Mouse (Mus musculus) embryonic facial prominence, embryonic 15.5 days (tissue): ENCODE results near the gene Cib3. TPM values are rescaled to one million over a fixed set of nuclear protein-coding genes. Genes with fewer than 3 reads are reported as not detected.
A peak's percentile ranks its signal among the peaks of the same experiment; 100 is the strongest.

ENCODE experiments used
- ATAC-seq: fragments of 200-750 bp; cut with Nextera tagmentation; 2 replicates; pipeline ENCODE4 v1.8.0; 2017; ENCODE audit warnings: low read depth, moderate TSS enrichment; ENCODE audit not compliant: insufficient number of reproducible peaks, low FRiP score, low TSS enrichment
- H3K27ac ChIP-seq: fragments of 300-500 bp; sonication (generic); replicated peaks from 2 replicates; pipeline ENCODE4 v1.5.1; 2015; ENCODE audit warnings: mild to moderate bottlenecking, inconsistent platforms
- H3K27me3 ChIP-seq: fragments of 300-500 bp; sonication (generic); 2 replicates; pipeline ENCODE4 v1.6.1; 2015; ENCODE audit warnings: inconsistent platforms
- H3K36me3 ChIP-seq: fragments of 300-500 bp; sonication (generic); 2 replicates; pipeline ENCODE4 v1.6.1; 2015; ENCODE audit warnings: mild to moderate bottlenecking, inconsistent platforms
- H3K4me1 ChIP-seq: fragments of 300-500 bp; sonication (generic); 2 replicates; pipeline ENCODE4 v1.6.1; 2015; ENCODE audit warnings: inconsistent platforms
- H3K4me2 ChIP-seq: fragments of 300-500 bp; sonication (generic); replicated peaks from 2 replicates; pipeline ENCODE4 v1.6.1; 2015; ENCODE audit warnings: mild to moderate bottlenecking, inconsistent platforms
- H3K4me3 ChIP-seq: fragments of 300-500 bp; sonication (generic); replicated peaks from 2 replicates; pipeline ENCODE4 v1.5.1; 2015; ENCODE audit warnings: mild to moderate bottlenecking, inconsistent platforms
- H3K9ac ChIP-seq: fragments of 300-500 bp; sonication (generic); 2 replicates; pipeline ENCODE4 v1.6.1; 2015; ENCODE audit warnings: inconsistent platforms
- H3K9me3 ChIP-seq: fragments of 300-500 bp; sonication (generic); replicated peaks from 2 replicates; pipeline ENCODE4 v1.6.1; 2016; ENCODE audit warnings: inconsistent platforms
- WGBS: fragments of 180-500 bp; shearing (Covaris S2); methylation state at CpG from one replicate; pipeline ENCODE4 v1.1.7; 2015; 5-methylcytosine and 5-hydroxymethylcytosine counted together
- polyA plus RNA-seq: library from polyadenylated mRNA; unstranded; fragments of >200 nt; fragmentation: Nextera tagmentation; extraction: Ambion mirVana; gene quantifications from 2 replicates; pipeline ENCODE4 v1.2.1, GENCODE M21; 2015

Gene Cib3
- polyA plus RNA-seq, 1 experiment from 2014 or later, result 0.31 TPM

GRCm38 (mm10) chr8:72210222-72210621 lies 2.4 kb downstream of the Cib3 start:
- WGBS, result 69% methylated on average over 4 of the region's 4 CpGs

GRCm38 (mm10) chr8:72208582-72208981 lies 4.1 kb downstream of the Cib3 start:
- no peak for ATAC-seq
- Histone ChIP-seq H3K27me3 (no peaks in the 10 kb centered on the region), H3K4me1 (no peaks in the 10 kb centered on the region), H3K4me3 (no peak overlapping the region), H3K27ac (no peak overlapping the region), H3K4me2 (no peak overlapping the region), H3K9me3 (0 out of 2 replicates have a peak, but pooled peaks cover 4% of the 10 kb centered on the region), H3K36me3 (no peaks in the 10 kb centered on the region), H3K9ac (no peak overlapping the region)
- WGBS, result 81% methylated on average over 1 of the region's 1 CpGs

More at GRCm38 (mm10) chr8:72210222-72210621, 2.4 kb downstream of the Cib3 start:
- H3K9me3 ChIP-seq, result no peaks in the 10 kb centered on the region
- no peak overlapping the region for H3K27ac ChIP-seq
- no peaks in the 10 kb centered on the region for H3K36me3 ChIP-seq
- H3K9ac ChIP-seq, result no peak overlapping the region
- 0 out of 2 replicates have a peak, but pooled peaks cover 2% of the 10 kb centered on the region for H3K27me3 ChIP-seq
- H3K4me2 ChIP-seq, result no peak overlapping the region
- no peak for ATAC-seq
- no peak overlapping the region for H3K4me3 ChIP-seq
- no peaks in the 10 kb centered on the region for H3K4me1 ChIP-seq

GRCm38 (mm10) chr8:72197997-72198396 lies 14.6 kb downstream of the Cib3 start:
- Histone ChIP-seq H3K4me1 (no peaks in the 10 kb centered on the region), H3K9ac (no peak overlapping the region), H3K27ac (no peak overlapping the region), H3K27me3 (no peaks in the 10 kb centered on the region), H3K9me3 (peaks cover 8% of the 10 kb centered on the region; the same call in 1 of the 2 replicates), H3K4me3 (no peak overlapping the region), H3K36me3 (no peaks in the 10 kb centered on the region), H3K4me2 (no peak overlapping the region)
- ATAC-seq, result peak; percentile 43; the same call in 1 of the 2 replicates
- WGBS, result 59% methylated on average over 8 of the region's 8 CpGs

- ATAC-seq, result no peak
- no peaks in the 10 kb centered on the region for H3K36me3 ChIP-seq
- H3K4me3 ChIP-seq, result no peak overlapping the region
Observed at GRCm38 (mm10) chr8:72192065-72192464, 20.6 kb downstream of the Cib3 start.

GRCm38 (mm10) chr8:72190215-72190539 lies 22.5 kb downstream of the Cib3 start:
- Histone ChIP-seq H3K27me3 (no peaks in the 10 kb centered on the region), H3K36me3 (no peaks in the 10 kb centered on the region), H3K27ac (no peak overlapping the region), H3K9me3 (no peaks in the 10 kb centered on the region), H3K4me2 (no peak overlapping the region), H3K4me1 (no peaks in the 10 kb centered on the region), H3K9ac (no peak overlapping the region), H3K4me3 (no peak overlapping the region)
- WGBS, result 69% methylated on average over 2 of the region's 2 CpGs
- no peak for ATAC-seq

More at GRCm38 (mm10) chr8:72192065-72192464, 20.6 kb downstream of the Cib3 start:
- Histone ChIP-seq H3K4me2 (no peak overlapping the region), H3K9ac (no peak overlapping the region), H3K27ac (no peak overlapping the region), H3K27me3 (no peaks in the 10 kb centered on the region), H3K9me3 (no peaks in the 10 kb centered on the region), H3K4me1 (no peaks in the 10 kb centered on the region)

GRCm38 (mm10) chr8:72189417-72190214 lies 23.0 kb downstream of the Cib3 start, which contains the start of gene Hsh2d:
Gene Hsh2d (plus strand): TSS chr8:72189638.
- no peak within 1 kb of the TSS for H3K27ac ChIP-seq
- no peaks in the 10 kb centered on the region for H3K36me3 ChIP-seq
- no peaks in the 10 kb centered on the region for H3K9me3 ChIP-seq
- WGBS, result 65% methylated on average over 12 of the region's 12 CpGs
- no peak within 1 kb of the TSS for H3K4me2 ChIP-seq
- H3K9ac ChIP-seq, result no peak within 1 kb of the TSS
- no peaks in the 10 kb centered on the region for H3K27me3 ChIP-seq
- no peaks in the 10 kb centered on the region for H3K4me1 ChIP-seq
- no peak for ATAC-seq
- no peak within 1 kb of the TSS for H3K4me3 ChIP-seq

GRCm38 (mm10) chr8:72187793-72188331 lies 24.8 kb downstream of the Cib3 start:
- Histone ChIP-seq H3K27ac (no peak overlapping the region), H3K4me2 (no peak overlapping the region), H3K9ac (no peak overlapping the region), H3K36me3 (no peaks in the 10 kb centered on the region), H3K4me1 (no peaks in the 10 kb centered on the region), H3K4me3 (no peak overlapping the region), H3K27me3 (no peaks in the 10 kb centered on the region), H3K9me3 (no peaks in the 10 kb centered on the region)
- WGBS, result 91% methylated on average over 2 of the region's 2 CpGs
- ATAC-seq, result no peak

- Histone ChIP-seq H3K27me3 (no peaks in the 10 kb centered on the region), H3K4me1 (no peaks in the 10 kb centered on the region), H3K27ac (no peak overlapping the region), H3K9me3 (no peaks in the 10 kb centered on the region), H3K9ac (no peak overlapping the region), H3K36me3 (peaks cover 33% of the 10 kb centered on the region), H3K4me3 (no peak overlapping the region), H3K4me2 (no peak overlapping the region)
- WGBS, result 81% methylated on average over 2 of the region's 2 CpGs
- ATAC-seq, result peak; percentile 18; the same call in 1 of the 2 replicates
Observed at GRCm38 (mm10) chr8:72183554-72184202, 29.0 kb downstream of the Cib3 start.

- Histone ChIP-seq H3K4me3 (no peak overlapping the region), H3K4me1 (no peaks in the 10 kb centered on the region), H3K9ac (no peak overlapping the region), H3K4me2 (no peak overlapping the region), H3K27me3 (no peaks in the 10 kb centered on the region), H3K36me3 (peaks cover 93% of the 10 kb centered on the region), H3K9me3 (no peaks in the 10 kb centered on the region), H3K27ac (no peak overlapping the region)
- ATAC-seq, result no peak
- 67% methylated on average over 5 of the region's 5 CpGs for whole genome bisulfite sequencing
Observed at GRCm38 (mm10) chr8:72177346-72177925, 35.2 kb downstream of the Cib3 start.

- no peak overlapping the region for H3K27ac ChIP-seq
- H3K9ac ChIP-seq, result no peak overlapping the region
- no peak overlapping the region for H3K4me2 ChIP-seq
- no peaks in the 10 kb centered on the region for H3K27me3 ChIP-seq
- no peaks in the 10 kb centered on the region for H3K9me3 ChIP-seq
- no peak for ATAC-seq
- no peaks in the 10 kb centered on the region for H3K4me1 ChIP-seq
- WGBS, result 88% methylated on average over 3 of the region's 3 CpGs
- peaks cover 76% of the 10 kb centered on the region for H3K36me3 ChIP-seq
- H3K4me3 ChIP-seq, result no peak overlapping the region
Observed at GRCm38 (mm10) chr8:72169681-72170249, 42.9 kb downstream of the Cib3 start.

- ATAC-seq, result no peak
- peaks cover 72% of the 10 kb centered on the region for H3K36me3 ChIP-seq
- WGBS, result 94% methylated on average over 3 of the region's 3 CpGs
Observed at GRCm38 (mm10) chr8:72169098-72169668, 43.5 kb downstream of the Cib3 start.

More at GRCm38 (mm10) chr8:72169098-72169668, 43.5 kb downstream of the Cib3 start:
- Histone ChIP-seq H3K27ac (no peak overlapping the region), H3K9me3 (no peaks in the 10 kb centered on the region), H3K4me2 (no peak overlapping the region), H3K4me1 (no peaks in the 10 kb centered on the region), H3K9ac (no peak overlapping the region), H3K27me3 (no peaks in the 10 kb centered on the region), H3K4me3 (no peak overlapping the region)
